Mouse (Mus musculus): ENCODE results near the gene Lyz2. TPM values are rescaled to one million over a fixed set of nuclear protein-coding genes. Genes with fewer than 3 reads are reported as not detected.

Gene Lyz2
- polyA plus RNA-seq (2015; fragmentation: Nextera tagmentation; extraction: Ambion mirVana) = 30.2 and 32.0 TPM in 2 replicates

GRCm38 (mm10) chr10:117282049-117282448, at the start of gene Lyz2:
Lyz2 (minus strand) TSS chr10:117282321.
- no peak within 1 kb of the TSS for H3K9ac ChIP-seq
- no peaks in the 10 kb centered on the region for H3K36me3 ChIP-seq
- H3K9me3 ChIP-seq = no peaks in the 10 kb centered on the region
- ATAC-seq (ENCODE audit: low FRiP score, low read depth) = no peak
- no peak within 1 kb of the TSS for H3K4me2 ChIP-seq (replicated peaks)
- H3K4me3 ChIP-seq = no peak within 1 kb of the TSS
- H3K27ac ChIP-seq = no peak within 1 kb of the TSS
- H3K27me3 ChIP-seq = no peaks in the 10 kb centered on the region
- 57% methylated on average over 4 of the region's 4 CpGs for WGBS
- no peaks in the 10 kb centered on the region for H3K4me1 ChIP-seq

- Histone ChIP-seq H3K27ac (no peak overlapping the region), H3K27me3 (no peaks in the 10 kb centered on the region), H3K4me1 (no peaks in the 10 kb centered on the region), H3K9ac (no peak overlapping the region), H3K4me2 (replicated peaks) (no peak overlapping the region), H3K9me3 (no peaks in the 10 kb centered on the region), H3K36me3 (no peaks in the 10 kb centered on the region), H3K4me3 (no peak overlapping the region)
- no peak for ATAC-seq (ENCODE audit: low FRiP score, low read depth)
- WGBS = 73% methylated on average over 5 of the region's 5 CpGs
Measured at GRCm38 (mm10) chr10:117330521-117330920, 48.4 kb upstream of the Lyz2 start.

- Histone ChIP-seq H3K27ac (no peak overlapping the region), H3K4me3 (no peak overlapping the region), H3K9me3 (no peaks in the 10 kb centered on the region), H3K4me2 (replicated peaks) (no peak overlapping the region), H3K27me3 (no peaks in the 10 kb centered on the region), H3K4me1 (no peaks in the 10 kb centered on the region), H3K36me3 (no peaks in the 10 kb centered on the region), H3K9ac (no peak overlapping the region)
- WGBS = 86% methylated on average over 7 of the region's 7 CpGs
- no peak for ATAC-seq (ENCODE audit: low FRiP score, low read depth)
Measured at GRCm38 (mm10) chr10:117323782-117324181, 41.7 kb upstream of the Lyz2 start.

- H3K36me3 ChIP-seq = no peaks in the 10 kb centered on the region
- ATAC-seq (ENCODE audit: low FRiP score, low read depth) = no peak
- no peaks in the 10 kb centered on the region for H3K9me3 ChIP-seq
- H3K4me3 ChIP-seq = no peak overlapping the region
- WGBS = 98% methylated on average over 5 of the region's 5 CpGs
- no peak overlapping the region for H3K27ac ChIP-seq
- H3K4me1 ChIP-seq = no peaks in the 10 kb centered on the region
- H3K4me2 ChIP-seq (replicated peaks) = no peak overlapping the region
- no peaks in the 10 kb centered on the region for H3K27me3 ChIP-seq
- no peak overlapping the region for H3K9ac ChIP-seq
Measured at GRCm38 (mm10) chr10:117322630-117323029, 40.5 kb upstream of the Lyz2 start.

GRCm38 (mm10) chr10:117320571-117320981, 38.5 kb upstream of the Lyz2 start:
- ATAC-seq (ENCODE audit: low FRiP score, low read depth) = no peak
- no peaks in the 10 kb centered on the region for H3K36me3 ChIP-seq
- H3K4me1 ChIP-seq = no peaks in the 10 kb centered on the region
- H3K9me3 ChIP-seq = no peaks in the 10 kb centered on the region
- no peak overlapping the region for H3K4me2 ChIP-seq (replicated peaks)
- H3K27ac ChIP-seq = no peak overlapping the region
- no peak overlapping the region for H3K4me3 ChIP-seq
- H3K9ac ChIP-seq = no peak overlapping the region
- WGBS = 85% methylated on average over 3 of the region's 3 CpGs
- H3K27me3 ChIP-seq = no peaks in the 10 kb centered on the region

GRCm38 (mm10) chr10:117316391-117316790, 34.3 kb upstream of the Lyz2 start:
- Histone ChIP-seq H3K36me3 (no peaks in the 10 kb centered on the region), H3K9me3 (no peaks in the 10 kb centered on the region), H3K4me3 (no peak overlapping the region), H3K27me3 (no peaks in the 10 kb centered on the region), H3K4me2 (replicated peaks) (no peak overlapping the region), H3K27ac (no peak overlapping the region), H3K9ac (no peak overlapping the region), H3K4me1 (no peaks in the 10 kb centered on the region)
- no peak for ATAC-seq (ENCODE audit: low FRiP score, low read depth)
- WGBS = 94% methylated on average over 11 of the region's 11 CpGs

- 89% methylated on average over 2 of the region's 2 CpGs for WGBS
Measured at GRCm38 (mm10) chr10:117313133-117313532, 31.0 kb upstream of the Lyz2 start.

GRCm38 (mm10) chr10:117312168-117312567, 30.0 kb upstream of the Lyz2 start:
- no peak overlapping the region for H3K4me2 ChIP-seq (replicated peaks)
- no peaks in the 10 kb centered on the region for H3K4me1 ChIP-seq
- H3K4me3 ChIP-seq = no peak overlapping the region
- no peak for ATAC-seq (ENCODE audit: low FRiP score, low read depth)
- no peak overlapping the region for H3K27ac ChIP-seq
- 77% methylated on average over 8 of the region's 8 CpGs for WGBS
- H3K9me3 ChIP-seq = no peaks in the 10 kb centered on the region
- H3K36me3 ChIP-seq = no peaks in the 10 kb centered on the region
- no peak overlapping the region for H3K9ac ChIP-seq
- H3K27me3 ChIP-seq = no peaks in the 10 kb centered on the region

More at GRCm38 (mm10) chr10:117313133-117313532, 31.0 kb upstream of the Lyz2 start:
- Histone ChIP-seq H3K9ac (no peak overlapping the region), H3K36me3 (no peaks in the 10 kb centered on the region), H3K4me2 (replicated peaks) (no peak overlapping the region), H3K27ac (no peak overlapping the region), H3K27me3 (no peaks in the 10 kb centered on the region), H3K9me3 (no peaks in the 10 kb centered on the region), H3K4me3 (no peak overlapping the region), H3K4me1 (no peaks in the 10 kb centered on the region)
- no peak for ATAC-seq (ENCODE audit: low FRiP score, low read depth)

GRCm38 (mm10) chr10:117304371-117304770, 22.2 kb upstream of the Lyz2 start:
- WGBS = 89% methylated on average over 5 of the region's 5 CpGs
- H3K36me3 ChIP-seq = no peaks in the 10 kb centered on the region
- no peak overlapping the region for H3K27ac ChIP-seq
- no peak overlapping the region for H3K9ac ChIP-seq
- H3K4me2 ChIP-seq (replicated peaks) = no peak overlapping the region
- no peaks in the 10 kb centered on the region for H3K4me1 ChIP-seq
- no peak for ATAC-seq (ENCODE audit: low FRiP score, low read depth)
- no peak overlapping the region for H3K4me3 ChIP-seq
- no peaks in the 10 kb centered on the region for H3K27me3 ChIP-seq
- H3K9me3 ChIP-seq = no peaks in the 10 kb centered on the region

- no peak for ATAC-seq (ENCODE audit: low FRiP score, low read depth)
- Histone ChIP-seq H3K9ac (no peak overlapping the region), H3K27ac (no peak overlapping the region), H3K4me2 (replicated peaks) (no peak overlapping the region), H3K4me3 (no peak overlapping the region), H3K27me3 (no peaks in the 10 kb centered on the region), H3K4me1 (no peaks in the 10 kb centered on the region), H3K36me3 (no peaks in the 10 kb centered on the region), H3K9me3 (no peaks in the 10 kb centered on the region)
- WGBS = 89% methylated on average over 1 of the region's 1 CpGs
Measured at GRCm38 (mm10) chr10:117301688-117302087, 19.6 kb upstream of the Lyz2 start.

GRCm38 (mm10) chr10:117299901-117300520, 17.9 kb upstream of the Lyz2 start:
- ATAC-seq (ENCODE audit: low FRiP score, low read depth) = no peak
- Histone ChIP-seq H3K4me2 (replicated peaks) (no peak overlapping the region), H3K27me3 (no peaks in the 10 kb centered on the region), H3K9ac (no peak overlapping the region), H3K9me3 (no peaks in the 10 kb centered on the region), H3K4me3 (no peak overlapping the region), H3K4me1 (no peaks in the 10 kb centered on the region; the same call in 1 of the 2 replicates), H3K27ac (no peak overlapping the region), H3K36me3 (no peaks in the 10 kb centered on the region)
- 74% methylated on average over 5 of the region's 5 CpGs for WGBS

- no peak overlapping the region for H3K9ac ChIP-seq
- 72% methylated on average over 4 of the region's 4 CpGs for WGBS
- H3K27me3 ChIP-seq = no peaks in the 10 kb centered on the region
- H3K36me3 ChIP-seq = no peaks in the 10 kb centered on the region
- no peaks in the 10 kb centered on the region for H3K9me3 ChIP-seq
- H3K4me2 ChIP-seq (replicated peaks) = no peak overlapping the region
- no peaks in the 10 kb centered on the region; the same call in 1 of the 2 replicates for H3K4me1 ChIP-seq
- H3K4me3 ChIP-seq = no peak overlapping the region
- H3K27ac ChIP-seq = no peak overlapping the region
- no peak for ATAC-seq (ENCODE audit: low FRiP score, low read depth)
Measured at GRCm38 (mm10) chr10:117299106-117299505, 17.0 kb upstream of the Lyz2 start.

- Histone ChIP-seq H3K9me3 (no peaks in the 10 kb centered on the region), H3K27ac (no peak overlapping the region), H3K27me3 (no peaks in the 10 kb centered on the region), H3K4me2 (replicated peaks) (no peak overlapping the region), H3K9ac (no peak overlapping the region), H3K36me3 (no peaks in the 10 kb centered on the region), H3K4me3 (no peak overlapping the region), H3K4me1 (no peaks in the 10 kb centered on the region; the same call in 1 of the 2 replicates)
- no peak for ATAC-seq (ENCODE audit: low FRiP score, low read depth)
- 82% methylated on average over 6 of the region's 6 CpGs for WGBS
Measured at GRCm38 (mm10) chr10:117298336-117298735, 16.2 kb upstream of the Lyz2 start.
